Mouse (Mus musculus) testis, adult 2 months (tissue): ENCODE measurements around the gene Nkiras2.

Experiments used
- CTCF ChIP-seq: fragments of 200-500 bp; IDR thresholded peaks from 2 replicates; pipeline ENCODE4 v1.5.1; 2012; ENCODE audit warnings: low read depth, mild to moderate bottlenecking, inconsistent platforms, low read length, moderate library complexity; ENCODE audit not compliant: control insufficient read depth, insufficient read depth, insufficient replicate concordance
- POLR2A ChIP-seq: fragments of 200-500 bp; IDR thresholded peaks from 2 replicates; pipeline ENCODE4 v1.6.1; 2012; ENCODE audit warnings: low read depth, mild to moderate bottlenecking, inconsistent platforms, low read length, moderate library complexity; ENCODE audit not compliant: control insufficient read depth

GRCm38 (mm10) chr11:100601372-100601771, 17.7 kb upstream of the Nkiras2 start:
- TF ChIP-seq CTCF (no peak), POLR2A (no peak)
